Mouse (Mus musculus) embryonic facial prominence, embryonic 13.5 days (tissue): ENCODE measurements around the gene Prnd. TPM values are rescaled to one million over a fixed set of nuclear protein-coding genes. Genes with fewer than 3 reads are reported as not detected.
A peak's percentile ranks its signal among the peaks of the same experiment; 100 is the strongest.

Experiments used
- ATAC-seq: fragments of 200-750 bp; cut with Nextera tagmentation; 2 replicates; pipeline ENCODE4 v1.8.0; 2017; ENCODE audit warnings: low read depth; ENCODE audit not compliant: insufficient number of reproducible peaks, insufficient read depth, low FRiP score, low TSS enrichment
- H3K27ac ChIP-seq: fragments of 300-500 bp; sonication (generic); 2 replicates; pipeline ENCODE4 v1.5.1; 2015; ENCODE audit warnings: moderate library complexity, mild to moderate bottlenecking, inconsistent platforms
- H3K27me3 ChIP-seq: fragments of 300-500 bp; sonication (generic); 2 replicates; pipeline ENCODE4 v1.6.1; 2015; ENCODE audit warnings: mild to moderate bottlenecking, inconsistent platforms
- H3K36me3 ChIP-seq: fragments of 300-500 bp; sonication (generic); 2 replicates; pipeline ENCODE4 v1.6.1; 2015; ENCODE audit warnings: mild to moderate bottlenecking, inconsistent platforms
- H3K4me1 ChIP-seq: fragments of 300-500 bp; sonication (generic); 2 replicates; pipeline ENCODE4 v1.6.1; 2015; ENCODE audit warnings: inconsistent platforms
- H3K4me2 ChIP-seq: fragments of 300-500 bp; sonication (generic); 2 replicates; pipeline ENCODE4 v1.6.1; 2015; ENCODE audit warnings: moderate library complexity, mild to moderate bottlenecking, inconsistent platforms
- H3K4me3 ChIP-seq: fragments of 300-500 bp; sonication (generic); 2 replicates; pipeline ENCODE4 v1.5.1; 2015; ENCODE audit warnings: mild to moderate bottlenecking, inconsistent platforms
- H3K9ac ChIP-seq: fragments of 300-500 bp; sonication (generic); 2 replicates; pipeline ENCODE4 v1.6.1; 2015; ENCODE audit warnings: mild to moderate bottlenecking, inconsistent platforms
- H3K9me3 ChIP-seq: fragments of 300-500 bp; sonication (generic); 2 replicates; pipeline ENCODE4 v1.6.1; 2016; ENCODE audit warnings: inconsistent platforms
- WGBS: fragments of 180-500 bp; shearing (Covaris S2); methylation state at CpG from one replicate; pipeline ENCODE4 v1.1.7; 2015; ENCODE audit warnings: mixed read lengths; 5-methylcytosine and 5-hydroxymethylcytosine counted together
- polyA plus RNA-seq: library from polyadenylated mRNA; unstranded; fragments of >200 nt; fragmentation: Nextera tagmentation; extraction: Ambion mirVana; gene quantifications from 2 replicates; pipeline ENCODE4 v1.2.1, GENCODE M21; 2015

The Prnd gene
- polyA plus RNA-seq, 1 experiment from 2014 or later: 32.2 TPM

GRCm38 (mm10) chr2:131910847-131911246 is 39.8 kb upstream of the Prnd start:
- peak overlapping the region; percentile 66 for H3K4me2 ChIP-seq
- H3K27ac ChIP-seq: no peak overlapping the region
- H3K4me3 ChIP-seq: peak overlapping the region; percentile 75
- H3K36me3 ChIP-seq: peaks cover 6% of the 10 kb centered on the region; the same call in 1 of the 2 replicates
- H3K4me1 ChIP-seq: peaks cover 18% of the 10 kb centered on the region
- H3K27me3 ChIP-seq: no peaks in the 10 kb centered on the region
- ATAC-seq: no peak
- H3K9me3 ChIP-seq: no peaks in the 10 kb centered on the region
- 59% methylated on average over 2 of the region's 2 CpGs for WGBS
- H3K9ac ChIP-seq: 0 out of 2 replicates have a peak overlapping the region, but pooled peaks have one; percentile 32

GRCm38 (mm10) chr2:131911341-131911740 is 39.3 kb upstream of the Prnd start:
- H3K9me3 ChIP-seq: no peaks in the 10 kb centered on the region
- 30% methylated on average over 4 of the region's 4 CpGs for WGBS
- H3K36me3 ChIP-seq: peaks cover 10% of the 10 kb centered on the region; the same call in 1 of the 2 replicates
- ATAC-seq: no peak
- H3K4me2 ChIP-seq: peak overlapping the region; percentile 66
- H3K4me3 ChIP-seq: no peak overlapping the region
- peak overlapping the region; percentile 41; the same call in 1 of the 2 replicates for H3K9ac ChIP-seq
- no peaks in the 10 kb centered on the region for H3K27me3 ChIP-seq
- no peak overlapping the region for H3K27ac ChIP-seq
- peaks cover 18% of the 10 kb centered on the region for H3K4me1 ChIP-seq

GRCm38 (mm10) chr2:131912526-131913258 is 38.0 kb upstream of the Prnd start:
- no peak overlapping the region for H3K27ac ChIP-seq
- no peak overlapping the region for H3K9ac ChIP-seq
- 81% methylated on average over 8 of the region's 8 CpGs for WGBS

GRCm38 (mm10) chr2:131932275-131932902 is 18.3 kb upstream of the Prnd start:
- no peaks in the 10 kb centered on the region for H3K27me3 ChIP-seq
- WGBS: 59% methylated on average over 7 of the region's 7 CpGs
- H3K4me1 ChIP-seq: 0 out of 2 replicates have a peak, but pooled peaks cover 8% of the 10 kb centered on the region
- no peak for ATAC-seq
- no peak overlapping the region for H3K9ac ChIP-seq
- peaks cover 11% of the 10 kb centered on the region for H3K36me3 ChIP-seq
- no peak overlapping the region for H3K27ac ChIP-seq
- H3K9me3 ChIP-seq: no peaks in the 10 kb centered on the region
- no peak overlapping the region for H3K4me3 ChIP-seq
- H3K4me2 ChIP-seq: no peak overlapping the region

More at GRCm38 (mm10) chr2:131912526-131913258, 38.0 kb upstream of the Prnd start:
- peaks cover 18% of the 10 kb centered on the region for H3K4me1 ChIP-seq
- H3K9me3 ChIP-seq: no peaks in the 10 kb centered on the region
- no peak overlapping the region for H3K4me3 ChIP-seq
- no peak overlapping the region for H3K4me2 ChIP-seq
- no peak for ATAC-seq
- peaks cover 13% of the 10 kb centered on the region for H3K36me3 ChIP-seq
- H3K27me3 ChIP-seq: no peaks in the 10 kb centered on the region

DNA sequence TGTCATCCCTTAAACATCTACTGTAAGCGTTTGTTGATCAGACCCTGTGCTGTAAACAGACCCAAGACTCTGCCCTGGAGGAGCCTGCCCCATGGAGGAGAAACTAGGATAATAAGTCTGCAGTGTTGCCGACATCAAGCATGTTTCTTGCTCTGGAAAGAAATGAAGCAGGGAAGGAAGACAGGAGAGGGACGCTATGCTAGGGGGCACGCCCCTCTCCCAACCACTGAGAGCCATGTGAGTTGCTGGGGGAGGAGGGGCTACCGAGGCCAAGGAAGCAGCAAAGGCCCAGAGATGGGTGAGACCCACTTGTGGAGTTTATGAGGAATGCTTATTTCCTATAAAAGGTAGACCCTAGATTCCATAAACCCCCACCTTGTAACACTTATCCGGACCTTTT is 17.6 kb upstream of the Prnd start:
- Histone ChIP-seq H3K4me3 (no peak overlapping the region), H3K4me2 (no peak overlapping the region), H3K27ac (no peak overlapping the region), H3K36me3 (peaks cover 14% of the 10 kb centered on the region), H3K4me1 (0 out of 2 replicates have a peak, but pooled peaks cover 8% of the 10 kb centered on the region), H3K27me3 (no peaks in the 10 kb centered on the region), H3K9me3 (no peaks in the 10 kb centered on the region), H3K9ac (no peak overlapping the region)
- WGBS: 26% methylated on average over 6 of the region's 6 CpGs
- no peak for ATAC-seq

GRCm38 (mm10) chr2:131933598-131933997 is 17.1 kb upstream of the Prnd start:
- WGBS: 58% methylated on average over 3 of the region's 3 CpGs
- Histone ChIP-seq H3K4me3 (no peak overlapping the region), H3K36me3 (peaks cover 14% of the 10 kb centered on the region), H3K27me3 (no peaks in the 10 kb centered on the region), H3K27ac (no peak overlapping the region), H3K4me2 (no peak overlapping the region), H3K4me1 (0 out of 2 replicates have a peak, but pooled peaks cover 8% of the 10 kb centered on the region), H3K9ac (no peak overlapping the region), H3K9me3 (no peaks in the 10 kb centered on the region)
- ATAC-seq: no peak

- no peak for ATAC-seq
- peaks cover 14% of the 10 kb centered on the region for H3K36me3 ChIP-seq
- H3K4me1 ChIP-seq: 0 out of 2 replicates have a peak, but pooled peaks cover 8% of the 10 kb centered on the region
- no peak overlapping the region for H3K27ac ChIP-seq
- WGBS: 88% methylated on average over 2 of the region's 2 CpGs
- no peak overlapping the region for H3K4me3 ChIP-seq
- no peak overlapping the region for H3K4me2 ChIP-seq
- no peak overlapping the region for H3K9ac ChIP-seq
- no peaks in the 10 kb centered on the region for H3K9me3 ChIP-seq
- no peaks in the 10 kb centered on the region for H3K27me3 ChIP-seq
These were observed 16.4 kb upstream of the Prnd start for GRCm38 (mm10) chr2:131934243-131934642.

DNA sequence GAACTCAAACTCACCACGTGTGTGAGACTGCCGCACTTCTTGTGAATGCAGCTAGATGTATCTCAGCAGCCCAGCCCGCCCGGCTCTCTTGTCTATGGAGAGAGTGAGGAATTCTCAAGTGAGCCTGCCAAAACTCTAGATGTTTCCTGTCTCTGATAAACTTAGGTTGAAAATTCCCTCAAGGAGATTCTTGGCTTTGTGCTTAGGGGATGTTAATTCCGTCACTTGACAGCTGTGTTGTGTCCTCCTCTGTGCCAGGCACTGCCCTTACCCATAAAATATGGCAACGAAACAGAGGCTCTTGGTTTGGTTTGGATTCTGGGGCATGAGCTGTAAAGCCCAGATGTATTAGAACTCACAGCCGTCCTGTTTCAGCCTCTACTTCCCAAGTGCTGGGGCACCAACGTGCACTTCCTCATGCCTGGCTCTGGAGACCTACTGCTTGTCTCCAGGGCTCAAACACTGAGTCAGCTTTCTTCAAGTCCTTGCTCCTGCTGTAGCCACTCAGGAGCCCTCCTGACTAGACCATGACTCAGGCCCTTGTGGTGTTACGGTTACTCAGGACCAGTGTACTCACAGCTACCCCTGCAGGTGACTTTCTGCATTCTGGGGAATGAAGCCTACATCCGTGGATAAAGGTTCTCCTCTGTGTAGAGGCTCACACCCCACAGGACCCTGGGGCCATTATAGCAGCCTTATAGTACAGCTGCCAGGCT is 15.1 kb upstream of the Prnd start:
- no peak overlapping the region for H3K4me3 ChIP-seq
- H3K27ac ChIP-seq: no peak overlapping the region
- H3K4me2 ChIP-seq: no peak overlapping the region
- no peaks in the 10 kb centered on the region for H3K9me3 ChIP-seq
- H3K4me1 ChIP-seq: 0 out of 2 replicates have a peak, but pooled peaks cover 8% of the 10 kb centered on the region
- H3K9ac ChIP-seq: no peak overlapping the region
- H3K36me3 ChIP-seq: peaks cover 14% of the 10 kb centered on the region
- no peaks in the 10 kb centered on the region for H3K27me3 ChIP-seq
- no peak for ATAC-seq
- 74% methylated on average over 10 of the region's 10 CpGs for WGBS

GRCm38 (mm10) chr2:131936410-131936809 is 14.3 kb upstream of the Prnd start:
- no peak for ATAC-seq

GRCm38 (mm10) chr2:131939404-131940111 is 11.1 kb upstream of the Prnd start:
- ATAC-seq: no peak
- Histone ChIP-seq H3K36me3 (peaks cover 14% of the 10 kb centered on the region), H3K4me3 (no peak overlapping the region), H3K4me2 (no peak overlapping the region), H3K27ac (no peak overlapping the region), H3K27me3 (no peaks in the 10 kb centered on the region), H3K4me1 (no peaks in the 10 kb centered on the region), H3K9ac (no peak overlapping the region), H3K9me3 (no peaks in the 10 kb centered on the region)
- 38% methylated on average over 8 of the region's 8 CpGs for WGBS

More at GRCm38 (mm10) chr2:131936410-131936809, 14.3 kb upstream of the Prnd start:
- no peaks in the 10 kb centered on the region for H3K27me3 ChIP-seq
- H3K4me3 ChIP-seq: no peak overlapping the region
- no peak overlapping the region for H3K27ac ChIP-seq
- no peak overlapping the region for H3K4me2 ChIP-seq
- H3K9me3 ChIP-seq: no peaks in the 10 kb centered on the region
- peaks cover 14% of the 10 kb centered on the region for H3K36me3 ChIP-seq
- H3K4me1 ChIP-seq: 0 out of 2 replicates have a peak, but pooled peaks cover 8% of the 10 kb centered on the region
- 97% methylated on average over 10 of the region's 10 CpGs for WGBS
- no peak overlapping the region for H3K9ac ChIP-seq

GRCm38 (mm10) chr2:131940506-131940905 is 10.2 kb upstream of the Prnd start:
- no peak overlapping the region for H3K27ac ChIP-seq
- H3K27me3 ChIP-seq: no peaks in the 10 kb centered on the region
- 84% methylated on average over 3 of the region's 3 CpGs for WGBS
- no peak overlapping the region for H3K9ac ChIP-seq
- H3K4me2 ChIP-seq: no peak overlapping the region
- no peak for ATAC-seq
- no peaks in the 10 kb centered on the region for H3K9me3 ChIP-seq
- no peak overlapping the region for H3K4me3 ChIP-seq
- peaks cover 14% of the 10 kb centered on the region for H3K36me3 ChIP-seq
- H3K4me1 ChIP-seq: no peaks in the 10 kb centered on the region
